Mouse (Mus musculus): Measurements from ENCODE around the gene Ppara.
"Not testable (repeated sequence)": the region's sequence is repeated elsewhere in the genome, so short reads cannot be mapped to it uniquely, and the experiment has no call there.

Gene Ppara

DNA sequence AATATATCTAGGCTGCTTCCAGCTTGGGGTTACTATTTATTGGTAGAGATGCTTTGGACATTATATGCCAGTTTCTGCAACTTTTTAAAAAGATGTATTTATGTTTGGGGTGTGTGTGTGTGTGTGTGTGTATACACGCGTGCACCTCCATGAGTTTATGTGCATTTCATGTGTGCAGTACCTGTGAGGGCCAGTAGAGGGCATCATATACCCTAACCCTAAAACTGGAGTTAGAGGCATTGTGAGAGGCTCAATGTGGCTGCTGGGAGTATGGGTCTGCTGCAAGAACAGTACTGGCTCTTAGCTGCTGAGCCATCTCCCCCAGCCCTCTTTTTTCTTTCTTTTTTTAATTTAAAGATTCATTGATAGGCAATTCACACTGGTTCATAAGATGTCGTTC is 23.0 kb downstream of the Ppara start:
- DNase-seq (ENCODE audit: low spot score in 2 of 2), result no peak

- no peak for DNase-seq (ENCODE audit: low spot score in 2 of 2)
These were observed 28.0 kb downstream of the Ppara start for GRCm38 (mm10) chr15:85762761-85763160.

GRCm38 (mm10) chr15:85765022-85765421 is 30.2 kb downstream of the Ppara start:
- DNase-seq (ENCODE audit: low spot score in 2 of 2), result no peak

GRCm38 (mm10) chr15:85766677-85767076 is 31.9 kb downstream of the Ppara start:
- no peak for DNase-seq (ENCODE audit: low spot score in 2 of 2)

DNA sequence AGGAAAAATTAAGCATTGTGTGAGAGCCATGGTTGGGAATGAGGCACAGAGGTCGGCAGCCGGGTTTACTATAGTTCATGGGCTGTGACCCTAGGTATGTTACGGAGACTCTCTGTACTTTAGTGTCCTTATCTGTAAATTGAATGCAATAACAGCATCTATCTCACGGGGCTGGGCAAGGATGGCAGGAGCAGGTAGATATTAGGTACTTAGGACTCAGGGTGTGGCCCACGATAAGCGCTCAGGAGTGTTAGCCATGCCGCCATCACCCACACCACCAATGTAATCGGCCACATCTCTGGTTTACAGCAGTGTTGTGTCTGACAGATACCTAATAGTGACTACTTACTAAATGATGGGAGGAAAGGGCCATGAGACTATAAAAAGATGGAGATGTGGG is 34.2 kb downstream of the Ppara start:
- DNase-seq (ENCODE audit: low spot score in 2 of 2), result no peak

DNA sequence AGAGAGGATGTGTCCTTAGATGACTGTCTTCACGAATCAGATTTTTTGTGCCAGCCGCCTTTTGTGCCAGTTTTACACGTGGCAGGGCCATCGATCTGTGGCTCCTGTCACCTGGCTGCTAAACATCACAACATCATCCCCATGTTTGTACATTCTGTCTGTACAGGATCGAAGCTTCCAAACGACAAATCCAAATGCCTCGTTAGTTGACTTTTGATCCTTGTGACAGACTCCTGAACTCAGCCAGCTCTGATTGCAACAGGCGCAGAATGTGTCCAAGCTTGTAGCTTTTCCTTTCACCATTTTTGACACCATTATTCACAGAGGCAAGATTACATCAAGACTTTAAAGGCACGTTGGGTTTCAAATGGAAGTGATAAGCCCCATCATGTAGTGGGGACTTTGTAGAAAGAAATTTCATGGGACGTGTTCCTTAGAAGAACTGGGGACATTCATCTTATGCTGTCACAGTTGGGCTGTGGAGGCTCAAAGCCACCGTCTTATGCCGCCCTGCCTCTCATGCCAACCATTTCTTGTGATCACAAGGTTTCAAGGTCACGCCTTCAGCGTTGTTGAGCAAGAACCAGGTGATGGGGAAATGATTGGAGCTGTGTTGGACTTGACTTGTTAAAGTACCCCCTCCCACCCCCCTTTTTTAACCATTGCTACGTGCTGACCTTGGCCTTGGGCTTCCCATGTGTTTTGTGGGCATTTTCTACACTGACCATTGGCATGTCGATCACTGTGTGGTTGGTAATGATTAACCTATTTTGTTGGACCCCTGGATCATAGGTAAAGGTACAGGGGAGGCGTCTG is 36.7 kb downstream of the Ppara start:
- no peak for DNase-seq (ENCODE audit: low spot score in 2 of 2)

GRCm38 (mm10) chr15:85772146-85772740 is 37.5 kb downstream of the Ppara start:
- DNase-seq (ENCODE audit: low spot score in 2 of 2), result no peak

DNA sequence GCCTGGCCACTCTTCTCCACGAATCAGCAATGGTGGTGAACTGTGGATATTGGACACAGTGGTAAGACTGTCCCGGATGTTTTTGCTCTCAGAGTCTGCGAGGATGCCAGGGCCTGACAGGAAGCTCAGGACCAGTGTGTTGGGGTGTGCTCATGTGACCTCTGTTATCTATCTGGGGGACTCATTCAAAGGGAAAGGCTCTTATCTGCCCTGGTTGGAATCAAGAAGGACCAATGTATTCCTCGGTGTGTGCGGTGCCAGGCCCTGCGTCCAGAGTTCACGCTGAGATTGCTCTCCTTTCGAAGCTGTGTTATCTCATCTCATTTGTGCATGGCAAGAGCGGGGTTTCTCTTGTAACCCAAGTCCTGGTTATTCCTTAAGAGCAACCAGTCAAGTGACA is 39.6 kb downstream of the Ppara start:
- no peak for DNase-seq (ENCODE audit: low spot score in 2 of 2)

GRCm38 (mm10) chr15:85775001-85775400 is 40.2 kb downstream of the Ppara start:
- DNase-seq (ENCODE audit: low spot score in 2 of 2), result no peak

- DNase-seq (ENCODE audit: low spot score in 2 of 2), result no peak
These were observed 41.5 kb downstream of the Ppara start for GRCm38 (mm10) chr15:85776241-85776640.

- DNase-seq (ENCODE audit: low spot score in 2 of 2), result no peak
These were observed 42.0 kb downstream of the Ppara start for GRCm38 (mm10) chr15:85776771-85777170.

- not testable (repeated sequence) for DNase-seq (ENCODE audit: low spot score in 2 of 2)
These were observed 44.1 kb downstream of the Ppara start for GRCm38 (mm10) chr15:85778891-85779290.

DNA sequence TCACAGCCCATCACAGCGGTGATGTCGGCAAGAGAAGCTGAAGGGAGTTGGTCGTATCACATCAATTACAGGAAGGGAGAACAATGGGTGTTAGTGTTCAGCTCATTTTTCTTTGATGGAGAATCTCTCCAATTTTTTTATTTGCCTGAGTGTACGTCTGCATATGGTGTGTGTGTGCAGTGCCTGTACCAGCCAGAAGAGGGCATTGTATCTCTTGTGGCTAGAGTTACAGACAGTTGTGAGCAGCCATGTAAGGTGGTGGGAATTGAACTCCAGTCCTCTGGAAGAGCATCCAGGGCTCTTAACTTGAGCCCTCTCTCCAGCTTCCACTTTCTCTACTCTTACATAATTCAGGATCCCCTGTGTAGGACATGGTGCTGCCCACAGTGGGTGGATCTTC is 48.4 kb downstream of the Ppara start:
- DNase-seq (ENCODE audit: low spot score in 2 of 2), result no peak

DNA sequence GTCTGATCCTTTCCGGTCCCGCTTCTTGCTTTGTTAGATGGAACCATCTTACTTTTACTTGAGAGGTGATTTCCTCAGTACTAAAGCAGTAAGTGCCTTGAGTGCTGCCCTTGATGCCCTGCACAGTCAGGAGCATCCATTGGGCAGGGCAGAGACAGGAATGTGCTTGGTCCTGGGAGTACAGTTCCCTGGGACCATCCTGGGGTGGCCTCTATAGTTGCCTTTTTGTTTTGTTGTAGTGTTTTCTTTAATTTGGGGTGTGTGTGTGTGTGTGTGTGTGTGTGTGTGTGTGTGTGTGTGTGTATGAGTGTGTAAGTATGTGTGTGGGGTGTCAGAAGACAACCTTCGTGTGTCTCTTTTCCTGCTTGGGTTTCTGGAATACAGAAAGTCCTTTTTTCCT is 49.6 kb downstream of the Ppara start:
- DNase-seq (ENCODE audit: low spot score in 2 of 2), result no peak

GRCm38 (mm10) chr15:85786711-85787110 is 51.9 kb downstream of the Ppara start:
- DNase-seq (ENCODE audit: low spot score in 2 of 2), result no peak

GRCm38 (mm10) chr15:85787482-85787881 is 52.7 kb downstream of the Ppara start:
- DNase-seq (ENCODE audit: low spot score in 2 of 2), result no peak

- DNase-seq (ENCODE audit: low spot score in 2 of 2), result no peak
These were observed 53.3 kb downstream of the Ppara start for GRCm38 (mm10) chr15:85788051-85788450.

GRCm38 (mm10) chr15:85788633-85789032 is 53.9 kb downstream of the Ppara start:
- no peak for DNase-seq (ENCODE audit: low spot score in 2 of 2)

DNA sequence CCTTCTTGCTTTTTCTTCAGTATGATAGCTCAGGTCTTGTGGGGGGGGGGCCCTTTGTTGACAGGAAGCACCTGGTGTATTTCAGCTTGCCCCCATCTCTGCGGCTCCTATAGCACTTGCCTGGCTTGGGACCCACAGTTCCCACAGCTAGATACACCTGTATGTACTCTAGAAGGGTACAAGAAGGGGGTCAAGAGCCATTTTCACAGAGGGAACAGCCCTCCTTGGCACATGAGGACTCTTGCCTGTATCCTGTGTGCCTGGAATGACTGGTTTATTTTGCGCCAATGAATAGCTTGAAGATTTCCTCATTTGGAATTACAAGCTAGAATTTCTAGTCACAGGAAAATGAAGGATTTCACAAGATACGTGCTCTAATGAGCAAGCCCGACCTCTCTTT is 56.7 kb downstream of the Ppara start:
- no peak for DNase-seq (ENCODE audit: low spot score in 2 of 2)

GRCm38 (mm10) chr15:85792819-85793218 is 58.0 kb downstream of the Ppara start:
- DNase-seq (ENCODE audit: low spot score in 2 of 2), result no peak

GRCm38 (mm10) chr15:85795516-85795915 is 60.7 kb downstream of the Ppara start:
- DNase-seq (ENCODE audit: low spot score in 2 of 2), result no peak

- no peak for DNase-seq (ENCODE audit: low spot score in 2 of 2)
These were observed 63.9 kb downstream of the Ppara start for GRCm38 (mm10) chr15:85798676-85799075.

DNA sequence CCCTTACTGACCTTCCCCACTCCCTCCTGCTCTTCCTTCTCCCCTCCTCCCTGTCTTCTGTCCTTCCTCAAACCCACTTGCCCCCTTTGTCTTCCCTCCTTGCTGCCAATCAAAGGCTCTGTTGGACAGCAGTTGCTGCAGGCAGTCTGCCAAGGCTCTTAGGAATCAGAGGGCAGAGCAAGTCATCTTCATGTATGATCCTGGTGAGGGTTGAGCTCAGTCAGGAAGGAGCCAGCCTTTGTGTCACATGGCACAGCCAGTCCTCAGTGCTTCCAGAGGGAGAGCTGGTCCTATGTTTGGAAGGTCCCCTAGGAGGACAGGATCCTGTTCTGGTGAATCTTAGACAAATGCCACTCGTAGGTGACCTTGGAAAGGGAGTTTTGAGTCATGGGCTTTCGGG is 68.1 kb downstream of the Ppara start:
- DNase-seq (ENCODE audit: low spot score in 2 of 2), result no peak

GRCm38 (mm10) chr15:85806886-85807285 is 72.1 kb downstream of the Ppara start:
- no peak for DNase-seq (ENCODE audit: low spot score in 2 of 2)

Data from natural killer cell, adult 2 months (primary cell).